Mouse (Mus musculus): ENCODE results near the gene Larp1.

DNA sequence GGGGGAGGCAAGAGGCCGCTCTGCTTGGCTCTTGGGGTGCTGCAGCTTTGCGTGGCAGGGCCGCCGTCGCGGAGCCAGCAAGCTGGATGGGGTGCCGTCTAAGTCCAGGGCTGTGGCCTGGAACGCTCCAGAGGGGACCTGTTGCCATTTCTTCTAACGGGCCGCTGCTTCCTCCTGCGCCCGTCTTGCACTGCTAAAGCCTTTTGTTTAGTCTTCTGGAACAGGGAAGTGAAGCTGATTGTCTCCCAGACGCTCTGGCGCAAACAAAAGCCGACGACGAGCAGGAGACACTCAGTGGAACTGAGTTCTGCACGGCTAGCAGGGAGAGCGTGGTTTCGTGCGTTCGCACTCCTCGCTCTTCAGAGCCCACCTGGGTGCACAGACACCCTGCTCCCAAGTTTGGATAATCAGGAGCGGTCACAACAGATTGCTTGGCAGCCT, 95.5 kb downstream of the Larp1 start:
- peak; percentile 36 to 56; a peak in 3 of 4 replicates for TF ChIP-seq POLR2A (IDR thresholded peaks at IDR 0.05; ENCODE audit: control insufficient read depth in 1 of 2, insufficient read depth in 1 of 2, low read depth in 1 of 2, low read length in 2 of 2, poor library complexity in 1 of 2)
- no peak for TF ChIP-seq CTCF (IDR thresholded peaks at IDR 0.05 in 2 of 3, conservative IDR thresholded peaks at IDR 0.05 in 1 of 3; ENCODE audit: control insufficient read depth in 1 of 3, insufficient read depth in 1 of 3, low read depth in 2 of 3, low read length in 3 of 3, poor library complexity in 1 of 3, severe bottlenecking in 1 of 3)
- TF ChIP-seq RAD21 (IDR thresholded peaks at IDR 0.05; ENCODE audit: low read depth, low read length) = no peak
- no peak for TF ChIP-seq EP300 (IDR thresholded peaks at IDR 0.05; ENCODE audit: low read depth in 1 of 2, low read length in 2 of 2)
- no peak for TF ChIP-seq CHD2 (IDR thresholded peaks at IDR 0.05; ENCODE audit: low read length)
- peak; percentile 79; the same call in 1 of the 2 replicates for TF ChIP-seq SIN3A (IDR thresholded peaks at IDR 0.05; ENCODE audit: low read length)
